Mouse (Mus musculus) adrenal gland, adult 18-20 months (tissue): ENCODE results near the gene Mex3a. TPM values are rescaled to one million over a fixed set of nuclear protein-coding genes. Genes with fewer than 3 reads are reported as not detected.

Experiments used
- DNase-seq, 2 experiments: peaks; one replicate each; pipeline ENCODE4 v3.0.0; 2021 to 2022; ENCODE audit warnings: low spot score in 2 of 2
- total RNA-seq, 2 experiments: library from RNA; stranded (reverse); gene quantifications; 1 replicate in 1 of 2; 2 replicates in 1 of 2; pipeline ENCODE4 v1.2.3; 2021

Mex3a gene
- total RNA-seq, 2 experiments from 2014 or later = 2.6 to 3.3 TPM

GRCm38 (mm10) chr3:88543174-88543573 is 11.0 kb downstream of the Mex3a start:
- no peak for DNase-seq

- no peak for DNase-seq
Observed at GRCm38 (mm10) chr3:88543651-88544410, 11.6 kb downstream of the Mex3a start.

- no peak for DNase-seq
Observed at GRCm38 (mm10) chr3:88544514-88544913, 12.3 kb downstream of the Mex3a start.

GRCm38 (mm10) chr3:88544955-88545591 is 12.9 kb downstream of the Mex3a start:
- DNase-seq = no peak

- DNase-seq = no peak
Observed at GRCm38 (mm10) chr3:88546674-88547418, 14.7 kb downstream of the Mex3a start.

GRCm38 (mm10) chr3:88548180-88548917 is 16.2 kb downstream of the Mex3a start, which contains the start of gene Rab25:
Gene Rab25 (minus strand): TSS chr3:88548300.
- DNase-seq = no peak

- DNase-seq = no peak
Observed at GRCm38 (mm10) chr3:88551586-88551985, 19.4 kb downstream of the Mex3a start.

- DNase-seq = no peak
Observed at GRCm38 (mm10) chr3:88552082-88552645, 20.0 kb downstream of the Mex3a start.

GRCm38 (mm10) chr3:88552676-88553524 is 20.7 kb downstream of the Mex3a start, which contains the start of gene Lamtor2:
Gene Lamtor2 (minus strand): TSS chr3:88553074.
- DNase-seq = peak; percentile 90 to 91

GRCm38 (mm10) chr3:88553525-88553879 is 21.3 kb downstream of the Mex3a start, which contains the start of gene Ubqln4:
Gene Ubqln4 (plus strand): TSS chr3:88553758.
- peak; percentile 96 to 98 for DNase-seq

- DNase-seq = no peak
Observed at GRCm38 (mm10) chr3:88553880-88554586, 21.8 kb downstream of the Mex3a start.

- no peak for DNase-seq
Observed at GRCm38 (mm10) chr3:88555069-88555605, 22.9 kb downstream of the Mex3a start.

GRCm38 (mm10) chr3:88555731-88556130 is 23.5 kb downstream of the Mex3a start:
- DNase-seq = peak in 1 of 2 experiments; percentile 21

GRCm38 (mm10) chr3:88556616-88557015 is 24.4 kb downstream of the Mex3a start:
- peak in 1 of 2 experiments; percentile 17 for DNase-seq

GRCm38 (mm10) chr3:88559596-88559995 is 27.4 kb downstream of the Mex3a start:
- DNase-seq = no peak

GRCm38 (mm10) chr3:88561989-88562388 is 29.8 kb downstream of the Mex3a start:
- DNase-seq = no peak

GRCm38 (mm10) chr3:88563442-88563841 is 31.2 kb downstream of the Mex3a start:
- DNase-seq = no peak

- no peak for DNase-seq
Observed at GRCm38 (mm10) chr3:88563966-88564365, 31.8 kb downstream of the Mex3a start.

GRCm38 (mm10) chr3:88566116-88566515 is 33.9 kb downstream of the Mex3a start:
- DNase-seq = no peak
